ENCODE assay signal across 18 mouse cellular contexts in the genomic region with DNA sequence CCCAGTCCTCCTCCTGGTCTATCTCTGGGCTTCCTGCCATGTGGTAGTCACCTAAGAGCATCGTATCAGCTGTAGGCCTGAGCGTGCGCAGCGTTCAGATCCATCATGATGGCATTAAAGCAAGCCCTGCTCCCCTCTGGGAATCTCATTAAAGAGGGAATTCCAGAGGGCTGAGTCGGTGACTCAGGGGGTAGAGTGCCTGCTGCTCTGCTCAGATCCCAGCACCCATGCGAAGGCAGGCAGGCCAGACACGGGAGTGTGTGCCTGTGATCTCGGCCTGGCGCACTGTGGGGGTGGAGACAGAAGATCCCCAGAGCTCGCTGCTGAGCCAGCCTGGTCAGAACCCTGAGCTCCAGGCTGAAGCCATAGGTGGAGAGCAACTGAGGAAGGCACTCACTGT. TPM values are rescaled to one million over a fixed set of nuclear protein-coding genes. Genes with fewer than 3 reads are reported as not detected.
A peak's percentile ranks its signal among the peaks of the same experiment; 100 is the strongest.
DNase-seq lines count a peak whose midpoint lies in the region; TF ChIP-seq lines count a peak whose summit lies in the region.
"Had no signal": no experiment of that assay in that cellular context is flagged by ENCODE, and none has a peak within 500 bp of the region (broad histone marks: within the 10 kb centered on the region; RNA-seq: fewer than 3 reads in every experiment).

No protein-coding gene starts in this region.

- no peak for TF ChIP-seq POLR2A in olfactory bulb, adult 2 months (IDR thresholded peaks at IDR 0.05; ENCODE audit: insufficient read depth, low read depth, low read length)
- TF ChIP-seq POLR2A in thymus, adult 2 months (IDR thresholded peaks at IDR 0.05; ENCODE audit: control insufficient read depth, extremely low read depth, insufficient read depth, low read length, poor library complexity), result no peak

- TF ChIP-seq CTCF in layer of hippocampus, adult 2 months (conservative IDR thresholded peaks at IDR 0.05), result no peak
- no peak for TF ChIP-seq CTCF in olfactory bulb, adult 2 months (IDR thresholded peaks at IDR 0.05; ENCODE audit: insufficient read depth, low read depth, low read length)
- TF ChIP-seq CTCF in thymus, adult 2 months (IDR thresholded peaks at IDR 0.05; ENCODE audit: borderline replicate concordance, control insufficient read depth, extremely low read depth, insufficient read depth, low read length, poor library complexity), result no peak

- H3K27me3 ChIP-seq in thymus, adult 2 months (ENCODE audit: control insufficient read depth, insufficient read depth, low read length), result no peaks in the 10 kb centered on the region
- H3K27me3 ChIP-seq: forebrain, embryonic 12.5 days; lung, embryonic 15.5 days; megakaryocyte, embryonic 14.5 days had no signal

- WGBS in olfactory bulb, adult 2 months, result 15% methylated on average over 10 of the region's 10 CpGs
- WGBS in thymus, adult 2 months, result 92% methylated on average over 10 of the region's 10 CpGs

- peaks cover 15% of the 10 kb centered on the region for H3K36me3 ChIP-seq in thymus, adult 2 months (ENCODE audit: control insufficient read depth, insufficient read depth, low read length)
- H3K36me3 ChIP-seq: embryonic facial prominence, embryonic 10.5 days had no signal

- H3K27ac ChIP-seq in layer of hippocampus, adult 2 months, result peak overlapping the region; percentile 41
- H3K27ac ChIP-seq in olfactory bulb, adult 2 months (ENCODE audit: insufficient read depth, low read depth, low read length), result 0 out of 2 replicates have a peak overlapping the region, but pooled peaks have one; percentile 27
- H3K27ac ChIP-seq in thymus, adult 2 months (ENCODE audit: control insufficient read depth, insufficient read depth, low read length), result no peak overlapping the region
- H3K27ac ChIP-seq: embryonic facial prominence, embryonic 10.5 days; forebrain, embryonic 12.5 days; heart, embryonic 10.5 days; limb, embryonic 15.5 days; lung, embryonic 15.5 days had no signal

- H3K4me1 ChIP-seq in olfactory bulb, adult 2 months (ENCODE audit: control insufficient read depth, insufficient read depth, low read length), result peaks cover 44% of the 10 kb centered on the region
- H3K4me1 ChIP-seq in thymus, adult 2 months (replicated peaks; ENCODE audit: control insufficient read depth, insufficient read depth, low read length), result 0 out of 2 replicates have a peak, but pooled peaks cover 4% of the 10 kb centered on the region
- H3K4me1 ChIP-seq: lung, embryonic 15.5 days had no signal

- peak; percentile 13 for DNase-seq in embryo, embryonic 10.5 days (ENCODE audit: low spot score)
- DNase-seq in embryo, embryonic 11 days, result no peak
- DNase-seq in layer of hippocampus, adult 2 months (ENCODE audit: low spot score in 2 of 2), result peak in 1 of 2 experiments; percentile 15
- DNase-seq in layer of hippocampus, adult 9-10 months (ENCODE audit: low spot score), result no peak
- peak; percentile 70 for DNase-seq in adrenal gland, postnatal 25 days
- no peak for DNase-seq in gastrocnemius, adult 18-20 months (ENCODE audit: low spot score)
- no peak for DNase-seq in thymus, adult 2 months
- DNase-seq: cerebellum, adult 11 months; gastrocnemius, postnatal 10 days; kidney, postnatal 10 days; thymus, adult 18-20 months had no signal

- no peak overlapping the region for H3K4me3 ChIP-seq in layer of hippocampus, adult 2 months
- no peak overlapping the region for H3K4me3 ChIP-seq in olfactory bulb, adult 2 months (ENCODE audit: insufficient read depth, low read depth, low read length)
- H3K4me3 ChIP-seq in thymus, adult 2 months (ENCODE audit: control insufficient read depth, insufficient read depth, low read length), result no peak overlapping the region
- H3K4me3 ChIP-seq: embryonic facial prominence, embryonic 10.5 days; forebrain, embryonic 12.5 days; heart, embryonic 10.5 days; limb, embryonic 15.5 days; lung, embryonic 15.5 days; megakaryocyte, embryonic 14.5 days had no signal

RNA-seq across cellular contexts. Expression of a gene that starts 39.1 kb away (rescaled TPM):
- total RNA-seq in layer of hippocampus, adult 2 months (2021), result 100 to 1,000 TPM; 696 to 743 TPM
- total RNA-seq in adrenal gland, postnatal 25 days (2021), result 1,140 and 1,281 TPM in 2 replicates
- not detected in 2 replicates for polyA plus RNA-seq in olfactory bulb, adult 2 months (2012; ENCODE audit: insufficient read depth, insufficient read length, low replicate concordance, missing spikeins)
- total RNA-seq in gastrocnemius, adult 18-20 months (2021), result 100 to 1,000 TPM; 335 to 380 TPM
- polyA plus RNA-seq in thymus, adult 2 months (2012; rRNA removed), result 498 and 588 TPM in 2 replicates

Comparison
In these comparisons a context has a peak if more than half of its experiments do, and no peak if none do; other contexts are left out.
1. DNase-seq: peak in embryo, embryonic 10.5 days (single experiment) and adrenal gland, postnatal 25 days (single experiment); none in embryo, embryonic 11 days (single experiment), layer of hippocampus, adult 9-10 months (single experiment), gastrocnemius, adult 18-20 months (single experiment) and thymus, adult 2 months (single experiment).